1 mouse cellular context compared by ENCODE assay signal in the genomic region with DNA sequence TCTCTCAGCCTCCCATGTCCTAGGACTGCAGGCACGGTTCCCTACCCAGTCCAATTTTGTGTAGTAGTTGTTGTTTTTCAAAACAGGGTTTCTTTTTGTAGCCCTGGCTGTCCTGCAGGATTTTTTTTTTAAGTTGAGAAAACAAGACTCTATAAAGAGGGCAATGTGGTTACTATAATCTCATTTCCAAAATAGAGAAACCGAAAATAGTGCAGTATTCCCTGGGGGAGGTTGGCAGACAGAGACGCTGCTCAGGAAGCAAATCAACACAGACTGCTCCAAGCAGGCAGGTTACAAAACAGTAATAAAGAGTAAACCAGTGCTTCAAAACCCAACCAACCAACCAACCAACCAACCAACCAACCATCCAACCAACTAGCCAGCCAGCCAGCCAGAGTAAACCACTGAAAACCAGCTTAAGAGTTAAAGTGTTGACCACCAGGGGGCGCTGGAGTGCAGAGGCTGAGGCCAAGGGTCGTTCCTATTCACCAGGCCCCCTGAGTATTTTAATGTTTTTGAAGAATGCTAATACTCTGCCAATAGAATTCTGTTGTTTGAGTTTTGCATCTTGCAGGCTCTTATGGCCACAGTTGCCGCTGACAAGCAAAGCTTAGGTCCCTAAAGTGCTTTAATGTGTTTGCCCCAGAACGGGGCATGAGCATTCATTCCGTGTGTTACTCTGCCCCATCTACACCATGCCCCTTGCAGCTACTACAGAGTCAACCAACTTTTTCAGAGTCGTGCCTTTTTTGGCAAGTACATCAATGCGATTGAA.
TF ChIP-seq lines count a peak whose summit lies in the region.

No protein-coding gene starts in this region.

TF ChIP-seq in MEL, 35 proteins besides CTCF, POLR2A, EP300 and RAD21 (continued from another document):
- TF ChIP-seq ZMIZ1 (IDR thresholded peaks at IDR 0.05; ENCODE audit: low read depth, low read length) (no peak), HCFC1 (IDR thresholded peaks at IDR 0.05; ENCODE audit: low read depth, low read length) (no peak), USF2 (IDR thresholded peaks at IDR 0.05; ENCODE audit: borderline replicate concordance in 1 of 2, insufficient read depth in 1 of 2, low read depth in 1 of 2, low read length in 2 of 2) (no peak), MAZ (IDR thresholded peaks at IDR 0.05; ENCODE audit: low read depth, low read length) (no peak), USF1 (IDR thresholded peaks at IDR 0.05; ENCODE audit: low read depth, low read length) (no peak), ZC3H11A (IDR thresholded peaks at IDR 0.05; ENCODE audit: low read depth, low read length) (peak; percentile 64)
TF ChIP-seq in MEL: peak in this region for 2.
